Mouse (Mus musculus) hindbrain, embryonic 13.5 days (tissue): ENCODE data around the gene Bub1b. TPM values are rescaled to one million over a fixed set of nuclear protein-coding genes. Genes with fewer than 3 reads are reported as not detected.

Experiments
- polyA plus RNA-seq: library from polyadenylated mRNA; unstranded; fragments of >200 nt; fragmentation: Nextera tagmentation; extraction: Ambion mirVana; gene quantifications from 2 replicates; pipeline ENCODE4 v1.2.1, GENCODE M21; 2015

Bub1b gene
- polyA plus RNA-seq, 1 experiment from 2014 or later: 20.5 TPM

Other genes starting within 250 kb of the Bub1b start
- gene Gpr176, start 224.8 kb upstream of the Bub1b start, polyA plus RNA-seq: 2.8 and 3.2 TPM in 2 replicates
- 8.2 and 8.7 TPM in 2 replicates for gene Eif2ak4, start 209.6 kb upstream of the Bub1b start, polyA plus RNA-seq
- gene Srp14, start 118.5 kb upstream of the Bub1b start, polyA plus RNA-seq: 362 and 376 TPM in 2 replicates
- 4.7 and 5.3 TPM in 2 replicates for gene Bmf, start 48.5 kb upstream of the Bub1b start, polyA plus RNA-seq
- 22.0 and 23.2 TPM in 2 replicates for gene Pak6, start 65.1 kb downstream of the Bub1b start, polyA plus RNA-seq
- not detected in 2 replicates for gene Ankrd63, start 105.8 kb downstream of the Bub1b start, polyA plus RNA-seq
- gene Plcb2, start 130.2 kb downstream of the Bub1b start, polyA plus RNA-seq: 0.48 and 0.64 TPM in 2 replicates
- gene Inafm2, start 147.5 kb downstream of the Bub1b start, polyA plus RNA-seq: 23.5 and 24.8 TPM in 2 replicates
- gene Ccdc9b, start 164.4 kb downstream of the Bub1b start, polyA plus RNA-seq: 1.2 and 1.4 TPM in 2 replicates
- gene Phgr1, start 174.6 kb downstream of the Bub1b start, polyA plus RNA-seq: not detected in 2 replicates
- 37.3 and 41.5 TPM in 2 replicates for gene Disp2, start 181.5 kb downstream of the Bub1b start, polyA plus RNA-seq
- 32.9 and 33.6 TPM in 2 replicates for gene Knstrn, start 215.8 kb downstream of the Bub1b start, polyA plus RNA-seq